Mouse (Mus musculus) cerebellum, adult 2 months (tissue): ENCODE data around the gene 1190007I07Rik. TPM values are rescaled to one million over a fixed set of nuclear protein-coding genes. Genes with fewer than 3 reads are reported as not detected.

Experiments
- DNase-seq, 2 experiments: peaks; one replicate each; pipeline ENCODE4 v3.0.0; 2021
- H3K27ac ChIP-seq: fragments of 200-500 bp; 2 replicates; pipeline ENCODE4 v1.5.1; 2012; ENCODE audit warnings: low read length, control low read depth, inconsistent platforms; ENCODE audit not compliant: insufficient read depth
- H3K27me3 ChIP-seq: fragments of 200-500 bp; 2 replicates; pipeline ENCODE4 v1.6.1; 2012; ENCODE audit warnings: inconsistent platforms, mild to moderate bottlenecking, low read length, moderate library complexity; ENCODE audit not compliant: control insufficient read depth, insufficient read depth
- H3K4me1 ChIP-seq: fragments of 200-500 bp; 2 replicates; pipeline ENCODE4 v1.6.1; 2011; ENCODE audit warnings: low read length; ENCODE audit not compliant: control insufficient read depth, insufficient read depth
- H3K4me3 ChIP-seq: fragments of 200-500 bp; replicated peaks from 2 replicates; pipeline ENCODE3; 2011; ENCODE audit warnings: mild to moderate bottlenecking, low read depth, low read length, control low read depth; ENCODE audit not compliant: insufficient read depth
- CTCF ChIP-seq: fragments of 200-500 bp; IDR thresholded peaks from 2 replicates; pipeline ENCODE4 v1.5.1; 2011; ENCODE audit warnings: low read depth, mild to moderate bottlenecking, control low read depth, low read length, moderate library complexity, borderline replicate concordance; ENCODE audit not compliant: insufficient read depth
- POLR2A ChIP-seq: fragments of 200-500 bp; IDR thresholded peaks from 2 replicates; pipeline ENCODE4 v1.6.1; 2011; ENCODE audit warnings: low read length, control low read depth, borderline replicate concordance; ENCODE audit not compliant: insufficient read depth
- WGBS: fragments of 180-500 bp; shearing (Covaris S2); methylation state at CpG from one replicate; pipeline ENCODE4 v1.1.7; 2018; 5-methylcytosine and 5-hydroxymethylcytosine counted together
- polyA plus RNA-seq: library from polyadenylated mRNA; depleted of rRNA; stranded (reverse); fragments of >200 nt; gene quantifications from 2 replicates; pipeline ENCODE4 v1.2.3, GENCODE M21; 2012; rRNA removed

1190007I07Rik gene
- 34.6 and 39.1 TPM in 2 replicates for polyA plus RNA-seq

DNA sequence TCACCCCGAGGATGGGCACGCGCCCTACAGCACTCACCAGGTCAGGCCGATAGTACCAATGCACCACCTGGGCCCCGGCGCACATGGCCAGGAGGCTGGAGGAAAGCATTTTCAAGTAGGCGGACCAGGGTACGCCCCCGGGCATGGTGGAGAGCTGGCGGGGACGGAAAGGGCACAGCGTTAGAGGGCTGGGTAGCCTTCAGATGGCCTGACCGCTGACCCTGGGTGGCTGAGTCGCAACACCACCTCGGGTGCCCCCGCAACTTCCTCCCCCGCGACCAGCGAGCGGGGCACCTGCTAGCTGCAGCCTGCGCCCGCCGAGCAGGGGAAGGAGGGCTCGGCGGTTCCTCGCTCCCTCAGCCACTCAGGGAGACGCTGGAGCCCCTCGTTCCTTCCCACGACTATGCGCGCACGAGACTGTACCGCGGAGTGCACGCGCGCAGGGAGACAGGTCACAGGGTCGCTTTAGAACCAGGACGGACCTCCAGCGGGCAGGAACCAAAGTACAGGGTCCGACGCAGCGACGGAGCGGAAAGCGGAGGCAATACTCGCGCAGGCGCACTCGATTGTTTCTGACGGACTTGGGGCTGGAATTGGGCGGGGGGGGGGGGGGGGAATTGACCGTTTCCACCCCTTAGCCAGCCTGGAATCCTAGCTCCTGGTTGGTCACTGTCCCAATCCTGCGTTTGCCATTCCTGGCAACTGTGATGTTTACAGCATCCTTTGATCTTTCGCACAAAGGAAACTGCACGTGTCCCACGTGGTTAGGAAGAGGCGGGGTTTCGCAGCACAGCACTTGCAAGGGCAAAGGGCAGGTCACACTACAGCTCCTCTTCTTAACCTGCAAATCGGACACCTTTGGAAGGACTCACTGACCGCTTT is at the start of gene 1190007I07Rik:
Gene 1190007I07Rik, minus strand, starts transcription at position 558 of the 882 bp plus-strand sequence.
- TF ChIP-seq CTCF: no peak
- peak; percentile 59; the same call in 1 of the 2 replicates for TF ChIP-seq POLR2A

DNA sequence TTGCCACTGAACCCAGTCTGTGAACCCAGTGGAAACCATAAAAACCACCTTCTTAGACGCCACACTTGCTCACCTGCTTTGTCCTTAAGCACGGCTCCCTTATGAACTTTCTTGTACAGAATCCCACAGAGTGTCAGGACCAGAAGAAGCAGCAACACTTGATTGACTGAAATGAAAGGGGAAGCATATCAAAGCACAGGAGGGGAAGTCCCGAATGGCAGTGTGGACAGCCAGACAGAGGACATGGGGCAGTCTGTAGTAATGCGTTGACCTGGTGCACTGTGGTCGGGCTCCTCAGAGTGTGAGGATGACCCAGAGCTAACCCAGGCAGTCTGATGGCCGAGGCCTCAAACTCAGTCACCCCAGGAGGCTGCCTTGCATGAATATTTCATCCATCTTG is 47.2 kb upstream of the 1190007I07Rik start:
- H3K4me1 ChIP-seq: peaks cover 3% of the 10 kb centered on the region
- no peaks in the 10 kb centered on the region for H3K27me3 ChIP-seq
- no peak overlapping the region for H3K4me3 ChIP-seq
- no peak for DNase-seq
- H3K27ac ChIP-seq: no peak overlapping the region
- TF ChIP-seq CTCF: no peak
- TF ChIP-seq POLR2A: no peak
- 79% methylated on average over 6 of the region's 6 CpGs for WGBS

More for the DNA sequence above, at the start of gene 1190007I07Rik:
- Histone ChIP-seq H3K27ac (peak within 1 kb of the TSS; percentile 77), H3K4me1 (no peaks in the 10 kb centered on the region), H3K27me3 (no peaks in the 10 kb centered on the region), H3K4me3 (peak within 1 kb of the TSS; percentile 58)
- WGBS: under 1% methylated on average over 57 of the region's 61 CpGs
- peak; percentile 91 to 93 for DNase-seq

DNA sequence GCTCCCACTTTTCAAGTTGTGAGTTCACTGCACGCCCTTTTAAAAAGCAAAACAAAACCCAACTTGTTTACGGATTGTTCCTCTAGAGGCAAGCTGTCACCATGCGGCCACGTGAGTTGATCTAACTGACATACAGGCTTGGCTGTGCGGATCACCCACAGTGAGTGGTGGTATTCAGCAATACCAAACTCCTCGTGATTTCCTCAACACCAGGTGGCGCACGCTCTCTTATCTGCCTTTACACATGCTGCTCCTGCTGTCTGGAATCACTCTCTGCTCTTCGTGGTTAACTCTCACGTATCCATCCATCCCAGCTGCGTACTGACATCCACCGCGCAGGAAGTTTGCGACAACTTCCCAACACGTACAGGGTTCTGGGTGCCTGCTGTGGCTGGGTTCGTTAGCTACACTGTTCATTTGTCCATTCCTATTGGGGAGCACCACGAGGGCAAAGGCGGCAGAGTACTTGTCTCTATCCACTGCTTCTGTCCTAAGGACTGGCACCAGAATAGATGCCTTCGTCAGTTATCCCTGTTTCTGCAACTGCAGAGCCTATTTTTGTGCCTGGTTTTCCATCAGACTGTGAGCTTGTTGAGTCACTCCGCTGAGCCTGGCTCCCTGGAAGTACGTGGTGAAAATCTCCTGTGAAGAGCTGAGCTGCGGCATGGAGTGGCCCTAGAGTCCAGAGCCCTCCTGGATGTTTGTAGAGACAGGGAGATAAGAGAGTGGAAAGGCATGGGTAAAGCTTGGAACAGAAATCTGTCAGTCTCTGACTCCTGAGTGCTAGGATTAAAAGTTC is 43.6 kb upstream of the 1190007I07Rik start:
- Histone ChIP-seq H3K4me1 (peaks cover 9% of the 10 kb centered on the region), H3K27me3 (no peaks in the 10 kb centered on the region), H3K4me3 (peak overlapping the region; percentile 50), H3K27ac (no peak overlapping the region)
- WGBS: 14% methylated on average over 22 of the region's 22 CpGs
- TF ChIP-seq POLR2A: no peak
- peak; percentile 89 for TF ChIP-seq CTCF
- DNase-seq: peak; percentile 88 to 91

DNA sequence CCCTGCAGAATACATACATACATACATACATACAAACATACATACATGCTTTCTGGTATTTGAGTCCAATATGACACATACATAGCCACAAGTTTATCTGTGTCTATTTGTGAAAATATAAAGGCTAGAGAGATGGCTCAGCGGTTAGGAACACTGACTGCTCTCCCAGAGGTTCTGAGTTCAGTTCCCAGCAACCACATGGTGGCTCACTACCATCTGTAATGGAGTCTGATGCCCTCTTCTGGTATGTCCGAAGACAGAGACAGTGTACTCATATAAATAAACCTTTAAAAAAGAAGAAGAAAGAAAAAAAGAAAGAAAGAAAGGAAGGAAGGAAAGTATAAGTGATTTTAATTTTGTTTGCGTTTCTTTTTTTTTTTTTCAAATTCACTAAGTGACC is 42.9 kb upstream of the 1190007I07Rik start:
- 61% methylated on average over 3 of the region's 3 CpGs for WGBS
- no peak for DNase-seq
- Histone ChIP-seq H3K27ac (no peak overlapping the region), H3K4me3 (no peak overlapping the region), H3K27me3 (no peaks in the 10 kb centered on the region), H3K4me1 (peaks cover 12% of the 10 kb centered on the region)
- TF ChIP-seq POLR2A (no peak), CTCF (no peak)

DNA sequence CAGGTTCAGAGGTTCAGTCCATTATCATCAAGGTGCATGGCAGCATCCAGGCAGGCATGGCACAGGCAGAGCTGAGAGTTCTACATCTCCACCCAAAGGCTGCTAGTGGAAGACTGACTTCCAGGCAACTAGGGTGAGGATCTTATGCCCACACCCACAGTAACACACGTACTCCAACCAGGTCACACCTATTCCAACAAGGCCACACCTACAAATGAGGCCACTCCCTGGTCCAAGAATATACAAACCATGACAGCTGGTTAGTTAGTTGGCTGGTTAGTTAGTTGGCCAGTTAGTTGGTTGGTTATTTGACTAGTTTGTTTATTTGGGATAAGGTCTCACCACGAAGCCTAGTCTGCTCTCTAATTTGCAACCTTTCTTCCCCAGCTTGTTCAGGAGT is 40.3 kb upstream of the 1190007I07Rik start:
- H3K4me3 ChIP-seq: no peak overlapping the region
- 89% methylated on average over 2 of the region's 2 CpGs for WGBS
- TF ChIP-seq CTCF: no peak
- TF ChIP-seq POLR2A: no peak
- DNase-seq: no peak
- no peaks in the 10 kb centered on the region for H3K27me3 ChIP-seq
- H3K27ac ChIP-seq: no peak overlapping the region
- H3K4me1 ChIP-seq: peaks cover 12% of the 10 kb centered on the region

DNA sequence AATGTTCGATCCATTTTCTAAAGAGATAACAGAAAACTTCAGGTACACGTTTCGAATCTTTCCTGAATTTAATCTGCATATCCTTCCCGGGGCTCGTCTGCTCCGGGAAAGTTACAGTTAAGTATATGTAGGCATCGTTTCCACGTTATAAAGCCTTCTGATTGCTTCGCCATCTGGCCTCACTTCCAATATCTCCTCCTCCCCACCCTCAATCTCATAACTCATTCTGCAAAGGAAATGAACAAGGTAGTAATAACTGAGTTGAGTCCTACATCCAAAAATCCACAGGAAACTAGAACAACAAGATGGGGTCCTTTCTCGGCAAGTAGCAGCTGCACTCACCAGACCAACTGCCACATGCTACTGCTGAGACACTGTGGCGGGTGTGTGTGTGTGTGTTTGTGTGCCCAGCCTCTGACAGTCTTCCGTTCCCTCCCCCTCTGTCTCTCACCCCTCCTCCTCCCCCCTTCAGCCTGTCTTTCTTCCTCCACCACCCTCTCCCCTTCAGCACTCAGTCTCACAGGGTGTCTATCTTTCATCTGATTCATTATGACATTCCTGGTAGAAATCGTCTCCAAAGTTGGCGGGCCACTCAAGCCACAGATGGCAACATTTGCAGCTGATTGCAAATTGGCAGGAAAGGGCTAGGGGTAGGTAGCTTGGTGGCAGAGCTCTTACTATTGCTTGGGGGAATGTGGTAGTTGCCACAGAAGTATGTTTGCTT is 39.4 kb upstream of the 1190007I07Rik start:
- H3K4me3 ChIP-seq: peak overlapping the region; percentile 12

DNA sequence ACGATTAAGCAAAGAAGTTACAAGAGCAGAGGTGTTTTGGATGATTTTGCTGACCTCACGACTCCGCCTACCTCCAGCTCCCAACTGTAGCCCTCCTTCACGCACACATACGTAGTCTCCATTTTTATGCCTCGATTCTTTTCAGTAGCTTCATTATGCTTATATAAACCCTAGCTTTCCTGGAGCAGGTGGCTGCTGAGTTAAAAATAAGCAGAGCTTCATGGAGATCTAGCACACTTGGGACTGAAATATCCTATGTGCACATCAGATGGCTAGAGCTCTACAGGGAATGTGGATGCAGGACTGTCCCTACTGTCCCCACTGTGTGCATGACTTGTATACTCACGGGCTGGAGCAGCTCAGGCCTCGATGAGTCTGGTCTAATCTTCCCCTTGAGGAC is 38.8 kb upstream of the 1190007I07Rik start:
- Histone ChIP-seq H3K27me3 (no peaks in the 10 kb centered on the region), H3K4me1 (peaks cover 12% of the 10 kb centered on the region), H3K4me3 (no peak overlapping the region), H3K27ac (peak overlapping the region; percentile 10)
- TF ChIP-seq POLR2A (no peak), CTCF (no peak)
- DNase-seq: peak; percentile 30 to 57
- WGBS: 32% methylated on average over 8 of the region's 8 CpGs

More for the DNA sequence above, 39.4 kb upstream of the 1190007I07Rik start:
- peak; percentile 75 to 86 for DNase-seq
- WGBS: 15% methylated on average over 14 of the region's 14 CpGs
- Histone ChIP-seq H3K27ac (peak overlapping the region; percentile 10), H3K27me3 (no peaks in the 10 kb centered on the region), H3K4me1 (peaks cover 12% of the 10 kb centered on the region)
- TF ChIP-seq POLR2A: no peak
